Mouse (Mus musculus) embryonic facial prominence, embryonic 15.5 days (tissue): Measurements from ENCODE around the gene Rpl23a. TPM values are rescaled to one million over a fixed set of nuclear protein-coding genes. Genes with fewer than 3 reads are reported as not detected.

Source experiments
- ATAC-seq: fragments of 200-750 bp; cut with Nextera tagmentation; 2 replicates; pipeline ENCODE4 v1.8.0; 2017; ENCODE audit warnings: low read depth, moderate TSS enrichment; ENCODE audit not compliant: insufficient number of reproducible peaks, low FRiP score, low TSS enrichment
- H3K27ac ChIP-seq: fragments of 300-500 bp; sonication (generic); replicated peaks from 2 replicates; pipeline ENCODE4 v1.5.1; 2015; ENCODE audit warnings: mild to moderate bottlenecking, inconsistent platforms
- H3K27me3 ChIP-seq: fragments of 300-500 bp; sonication (generic); 2 replicates; pipeline ENCODE4 v1.6.1; 2015; ENCODE audit warnings: inconsistent platforms
- H3K36me3 ChIP-seq: fragments of 300-500 bp; sonication (generic); 2 replicates; pipeline ENCODE4 v1.6.1; 2015; ENCODE audit warnings: mild to moderate bottlenecking, inconsistent platforms
- H3K4me1 ChIP-seq: fragments of 300-500 bp; sonication (generic); 2 replicates; pipeline ENCODE4 v1.6.1; 2015; ENCODE audit warnings: inconsistent platforms
- H3K4me2 ChIP-seq: fragments of 300-500 bp; sonication (generic); replicated peaks from 2 replicates; pipeline ENCODE4 v1.6.1; 2015; ENCODE audit warnings: mild to moderate bottlenecking, inconsistent platforms
- H3K4me3 ChIP-seq: fragments of 300-500 bp; sonication (generic); replicated peaks from 2 replicates; pipeline ENCODE4 v1.5.1; 2015; ENCODE audit warnings: mild to moderate bottlenecking, inconsistent platforms
- H3K9ac ChIP-seq: fragments of 300-500 bp; sonication (generic); 2 replicates; pipeline ENCODE4 v1.6.1; 2015; ENCODE audit warnings: inconsistent platforms
- H3K9me3 ChIP-seq: fragments of 300-500 bp; sonication (generic); replicated peaks from 2 replicates; pipeline ENCODE4 v1.6.1; 2016; ENCODE audit warnings: inconsistent platforms
- WGBS: fragments of 180-500 bp; shearing (Covaris S2); methylation state at CpG from one replicate; pipeline ENCODE4 v1.1.7; 2015; 5-methylcytosine and 5-hydroxymethylcytosine counted together
- polyA plus RNA-seq: library from polyadenylated mRNA; unstranded; fragments of >200 nt; fragmentation: Nextera tagmentation; extraction: Ambion mirVana; gene quantifications from 2 replicates; pipeline ENCODE4 v1.2.1, GENCODE M21; 2015

Rpl23a gene
- polyA plus RNA-seq, 1 experiment from 2014 or later: 1,410 TPM

DNA sequence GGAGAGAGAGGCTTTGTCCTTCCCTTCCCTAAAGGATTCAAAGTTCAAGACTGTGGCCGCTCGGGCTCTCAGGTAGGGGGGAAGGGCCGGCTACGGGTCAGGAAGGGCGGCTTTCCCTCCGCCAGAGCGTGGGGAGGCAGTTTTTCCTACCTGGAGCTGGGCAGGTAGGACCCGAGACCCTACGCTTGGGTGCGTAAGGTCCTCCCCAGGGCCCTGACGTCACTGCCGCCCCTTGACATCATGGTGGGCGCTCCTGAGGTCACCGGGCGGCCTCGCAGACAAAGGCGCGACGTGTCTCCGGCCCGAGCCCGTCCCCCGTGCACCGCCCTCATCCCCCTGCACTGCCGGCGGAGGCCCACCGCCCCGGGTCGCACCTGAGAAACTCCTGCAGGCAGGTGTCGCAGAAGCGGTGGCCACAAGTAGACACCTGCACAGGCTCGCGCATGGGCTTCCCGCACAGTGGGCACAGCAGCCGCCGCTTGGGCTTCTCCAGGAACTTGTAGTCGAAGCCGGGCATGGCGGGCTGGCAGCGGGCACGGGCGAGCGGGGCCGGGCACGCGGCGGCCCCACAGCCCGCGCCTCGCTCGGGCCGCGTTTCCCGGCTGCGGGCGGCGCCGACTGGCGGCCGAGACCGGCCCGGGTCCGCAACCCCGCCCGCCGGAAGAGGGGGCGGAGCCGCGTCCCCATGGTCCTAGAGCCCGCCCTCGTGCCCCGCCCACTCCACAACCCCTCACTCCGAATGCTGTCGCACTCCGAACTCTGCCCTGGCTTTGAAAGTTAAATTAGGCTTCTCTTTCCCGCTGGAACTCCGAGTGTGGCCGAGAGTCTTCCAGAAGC lies 18.2 kb downstream of the Rpl23a start, which contains the start of gene Traf4:
Gene Traf4, minus strand, starts transcription at position 666 of the 837 bp plus-strand sequence.
- H3K9me3 ChIP-seq: no peaks in the 10 kb centered on the region
- peak within 1 kb of the TSS; percentile 94 for H3K4me3 ChIP-seq
- peaks cover 54% of the 10 kb centered on the region for H3K4me1 ChIP-seq
- peaks cover 23% of the 10 kb centered on the region for H3K36me3 ChIP-seq
- WGBS: under 1% methylated on average over 77 of the region's 78 CpGs
- H3K4me2 ChIP-seq: peak within 1 kb of the TSS; percentile 89
- H3K27ac ChIP-seq: peak within 1 kb of the TSS; percentile 96
- peak; percentile 84 for ATAC-seq
- peak within 1 kb of the TSS; percentile 99 for H3K9ac ChIP-seq
- H3K27me3 ChIP-seq: no peaks in the 10 kb centered on the region

DNA sequence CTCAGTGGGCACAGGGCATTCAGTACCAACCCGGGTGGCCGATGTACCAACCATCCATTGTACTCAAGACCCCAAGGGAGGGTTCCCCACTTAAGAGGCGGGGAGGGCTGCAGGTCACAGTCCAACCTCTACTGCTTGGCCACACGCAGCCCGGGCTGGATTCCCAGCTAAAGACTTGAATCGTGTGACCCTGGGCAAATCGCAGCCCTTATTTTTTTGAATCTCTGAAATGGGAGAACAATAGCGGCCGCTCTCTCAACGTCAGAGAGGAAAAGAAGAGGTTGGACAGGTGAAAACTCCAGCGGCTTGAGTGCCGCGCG lies 18.8 kb downstream of the Rpl23a start:
- Histone ChIP-seq H3K4me3 (peak overlapping the region; percentile 94), H3K27me3 (no peaks in the 10 kb centered on the region), H3K36me3 (peaks cover 29% of the 10 kb centered on the region), H3K4me1 (peaks cover 59% of the 10 kb centered on the region), H3K4me2 (peak overlapping the region; percentile 89), H3K27ac (peak overlapping the region; percentile 96), H3K9ac (peak overlapping the region; percentile 99), H3K9me3 (no peaks in the 10 kb centered on the region)
- WGBS: 0% methylated on average over 14 of the region's 14 CpGs
- ATAC-seq: no peak

DNA sequence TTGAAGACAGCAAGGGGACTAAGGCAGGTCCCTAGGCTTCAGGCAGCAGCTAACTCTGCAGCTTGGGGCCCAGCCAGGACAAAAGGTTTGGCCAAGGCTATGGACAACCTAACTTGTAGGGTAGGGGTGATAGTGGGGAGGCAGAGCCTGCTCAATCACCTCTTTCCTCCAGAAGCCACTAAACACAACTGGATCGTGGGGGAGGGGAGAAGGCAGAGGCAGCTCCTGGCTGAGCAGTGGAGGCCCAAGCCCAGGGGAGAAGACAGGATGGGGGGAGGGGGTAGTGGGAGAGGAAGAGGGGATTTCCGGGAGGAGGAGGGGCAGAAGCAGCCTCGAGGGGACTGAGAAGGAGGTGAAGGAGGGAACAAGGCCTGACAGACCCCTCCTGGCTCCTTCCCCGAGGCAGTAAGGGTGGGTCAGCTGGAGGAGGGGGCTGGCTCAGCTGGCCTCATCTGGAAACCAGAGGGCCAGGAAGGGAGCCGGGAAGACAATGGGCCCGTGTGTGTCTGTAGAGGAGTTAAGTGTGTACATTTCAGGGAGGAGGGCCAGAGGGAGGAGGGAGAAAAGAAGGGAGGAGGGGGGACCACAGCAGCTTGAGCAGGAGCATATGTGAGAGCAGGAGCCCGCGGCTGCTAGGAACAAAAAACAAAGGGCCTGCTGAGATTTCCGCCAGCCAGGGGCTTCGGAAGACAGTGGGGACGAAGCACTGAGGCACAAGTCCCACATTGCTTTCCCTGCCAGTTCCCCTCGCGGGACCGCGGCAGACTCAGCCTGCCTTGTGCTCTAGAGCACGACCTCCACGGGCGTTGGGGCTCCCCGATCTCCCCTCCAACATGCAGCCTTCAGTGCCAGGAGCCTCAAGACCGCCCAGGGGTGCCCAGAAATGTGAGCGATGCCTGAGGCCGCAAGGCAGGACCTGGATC lies 19.4 kb downstream of the Rpl23a start:
- H3K36me3 ChIP-seq: peaks cover 35% of the 10 kb centered on the region
- H3K4me2 ChIP-seq: peak overlapping the region; percentile 89
- H3K27ac ChIP-seq: peak overlapping the region; percentile 96
- peak; percentile 64 for ATAC-seq
- WGBS: under 1% methylated on average over 22 of the region's 22 CpGs
- no peaks in the 10 kb centered on the region for H3K9me3 ChIP-seq
- peak overlapping the region; percentile 99 for H3K9ac ChIP-seq
- H3K27me3 ChIP-seq: no peaks in the 10 kb centered on the region
- H3K4me3 ChIP-seq: peak overlapping the region; percentile 94
- H3K4me1 ChIP-seq: peaks cover 60% of the 10 kb centered on the region

DNA sequence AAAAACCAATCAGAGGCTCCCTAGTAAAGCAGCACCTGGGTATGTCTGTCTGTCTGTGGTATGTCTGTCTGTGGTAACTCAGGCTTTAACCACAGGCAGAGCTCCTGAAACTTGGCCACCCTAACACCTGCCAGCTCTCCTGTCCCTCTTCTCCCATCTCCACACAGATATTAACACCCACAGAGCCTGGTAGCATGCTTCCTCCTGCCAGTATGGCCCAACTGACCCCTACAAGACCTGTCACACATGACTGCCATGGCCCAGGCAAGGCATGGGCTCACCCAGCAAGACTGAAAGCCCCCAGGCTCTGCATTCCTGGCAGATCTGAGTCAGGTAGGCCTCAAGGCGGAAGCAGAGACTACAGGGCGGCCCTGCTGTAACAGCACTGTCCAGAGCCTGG lies 20.3 kb downstream of the Rpl23a start:
- ATAC-seq: no peak
- Histone ChIP-seq H3K4me3 (peak overlapping the region; percentile 94), H3K27me3 (no peaks in the 10 kb centered on the region), H3K9me3 (no peaks in the 10 kb centered on the region), H3K4me1 (peaks cover 58% of the 10 kb centered on the region), H3K36me3 (peaks cover 44% of the 10 kb centered on the region), H3K27ac (peak overlapping the region; percentile 96), H3K4me2 (peak overlapping the region; percentile 89), H3K9ac (peak overlapping the region; percentile 99)
- 46% methylated on average over 2 of the region's 2 CpGs for WGBS

DNA sequence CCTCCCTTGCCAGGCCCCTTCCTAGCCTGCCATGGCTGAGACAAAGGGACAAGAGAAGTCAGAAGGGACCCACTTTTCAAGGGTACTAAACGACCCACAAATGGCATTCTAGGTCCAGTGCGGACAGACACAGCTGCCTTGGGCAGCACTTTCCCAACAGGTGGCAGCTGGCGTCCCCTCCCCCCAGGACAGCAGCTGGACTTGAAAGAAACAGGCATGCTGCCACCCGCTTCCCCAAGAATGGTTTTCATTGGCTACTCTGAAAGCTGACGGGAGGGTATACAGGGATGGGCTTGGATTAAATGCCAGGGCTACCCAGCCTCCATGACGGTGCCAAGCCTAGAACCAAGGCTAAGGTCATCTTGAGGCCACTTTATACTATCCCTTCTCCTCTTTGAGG lies 20.9 kb downstream of the Rpl23a start:
- Histone ChIP-seq H3K9me3 (no peaks in the 10 kb centered on the region), H3K4me3 (peak overlapping the region; percentile 94), H3K27me3 (no peaks in the 10 kb centered on the region), H3K36me3 (peaks cover 48% of the 10 kb centered on the region), H3K4me1 (peaks cover 59% of the 10 kb centered on the region), H3K27ac (peak overlapping the region; percentile 96), H3K9ac (peak overlapping the region; percentile 5; the same call in 1 of the 2 replicates), H3K4me2 (peak overlapping the region; percentile 89)
- WGBS: 38% methylated on average over 6 of the region's 6 CpGs
- no peak for ATAC-seq

DNA sequence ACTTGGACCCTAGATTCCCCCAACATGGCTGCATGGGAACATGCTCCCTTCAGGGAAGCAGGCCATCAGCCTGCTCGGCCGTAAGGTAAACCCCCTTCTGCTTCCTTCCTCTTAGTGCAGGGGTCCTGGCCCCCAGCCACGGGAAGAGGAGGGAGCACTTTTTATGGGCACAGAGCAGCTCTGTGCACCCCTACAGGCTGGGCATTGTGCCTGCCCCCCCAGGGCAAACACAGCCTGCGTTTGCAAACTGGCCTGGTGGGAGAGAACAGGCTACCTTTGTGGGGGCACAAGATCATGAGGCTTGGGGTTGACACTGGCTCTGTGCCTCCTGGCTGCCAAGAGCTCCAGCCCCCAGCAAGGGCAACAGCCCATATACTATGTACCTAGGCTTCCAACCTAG lies 21.4 kb downstream of the Rpl23a start:
- WGBS: 31% methylated on average over 4 of the region's 4 CpGs
- ATAC-seq: no peak

DNA sequence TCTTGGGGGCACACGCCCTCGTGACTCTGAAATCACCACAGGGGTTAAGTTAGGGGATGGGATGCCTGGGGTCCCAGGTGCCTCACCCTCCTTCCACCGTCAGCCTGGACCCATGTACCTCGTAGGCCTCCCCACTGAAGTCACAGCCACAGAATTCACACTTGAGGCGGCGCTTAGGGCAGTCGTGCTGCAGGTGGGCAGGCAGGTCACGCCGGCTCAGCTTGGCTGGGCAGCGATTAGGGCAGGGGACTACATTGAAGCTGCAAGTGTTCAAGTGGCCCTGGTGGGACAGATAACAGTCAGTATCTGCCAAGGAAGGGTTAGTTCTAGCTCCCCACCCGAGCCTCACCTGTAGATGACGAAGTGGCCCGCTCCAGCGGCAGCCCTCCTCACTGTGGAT lies 22.2 kb downstream of the Rpl23a start:
- no peaks in the 10 kb centered on the region for H3K9me3 ChIP-seq
- H3K4me3 ChIP-seq: no peak overlapping the region
- H3K27me3 ChIP-seq: no peaks in the 10 kb centered on the region
- ATAC-seq: no peak
- peaks cover 55% of the 10 kb centered on the region for H3K36me3 ChIP-seq
- no peak overlapping the region; the same call in 1 of the 2 replicates for H3K27ac ChIP-seq
- no peak overlapping the region for H3K9ac ChIP-seq
- no peak overlapping the region for H3K4me2 ChIP-seq
- peaks cover 56% of the 10 kb centered on the region for H3K4me1 ChIP-seq
- WGBS: 88% methylated on average over 14 of the region's 14 CpGs

More for the DNA sequence above, 21.4 kb downstream of the Rpl23a start:
- peak overlapping the region; percentile 94; the same call in 1 of the 2 replicates for H3K4me3 ChIP-seq
- H3K9ac ChIP-seq: no peak overlapping the region
- no peaks in the 10 kb centered on the region for H3K27me3 ChIP-seq
- H3K27ac ChIP-seq: peak overlapping the region; percentile 96
- H3K4me2 ChIP-seq: peak overlapping the region; percentile 89
- H3K9me3 ChIP-seq: no peaks in the 10 kb centered on the region
- peaks cover 62% of the 10 kb centered on the region for H3K4me1 ChIP-seq
- peaks cover 51% of the 10 kb centered on the region for H3K36me3 ChIP-seq

DNA sequence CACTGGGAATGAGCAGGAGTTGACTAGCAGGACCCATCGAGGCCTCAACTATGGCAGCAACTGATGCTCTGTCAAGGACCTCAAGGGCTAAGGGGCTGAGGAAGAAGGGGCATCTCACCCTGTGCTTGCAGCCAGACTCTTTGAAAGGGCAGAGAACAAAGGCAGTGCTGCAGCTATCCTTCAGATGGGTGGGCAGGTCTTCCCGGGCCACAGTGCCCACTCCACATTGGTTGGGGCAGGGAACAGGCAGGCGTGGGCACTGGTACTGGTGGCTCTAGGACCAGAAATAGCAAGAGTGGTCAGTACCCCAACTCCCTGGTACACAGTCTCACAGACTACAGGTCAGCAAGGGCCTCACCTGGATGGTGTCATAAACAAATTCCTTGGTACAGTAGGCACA lies 22.7 kb downstream of the Rpl23a start:
- WGBS: 88% methylated on average over 3 of the region's 3 CpGs

DNA sequence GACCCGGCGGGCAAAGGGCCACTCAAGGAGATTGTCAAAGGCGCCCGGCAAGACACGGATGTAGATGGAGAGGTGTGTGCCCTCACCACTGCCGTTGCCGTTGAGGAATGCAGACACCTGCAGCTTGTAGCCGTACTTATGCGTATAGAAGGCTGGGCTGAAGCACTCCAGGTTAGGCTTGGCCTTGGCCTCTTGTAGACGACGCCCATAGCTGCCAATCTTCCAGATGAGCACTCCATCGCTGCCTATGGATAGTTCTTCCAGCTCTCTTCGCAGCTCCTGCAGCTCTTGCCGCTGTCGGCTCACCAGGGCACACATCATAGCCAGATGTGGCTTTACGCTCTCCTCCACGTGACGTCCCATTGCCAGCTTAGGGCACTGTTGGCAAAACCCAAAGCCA lies 23.2 kb downstream of the Rpl23a start:
- Histone ChIP-seq H3K9ac (no peak overlapping the region), H3K9me3 (no peaks in the 10 kb centered on the region), H3K27me3 (no peaks in the 10 kb centered on the region), H3K36me3 (peaks cover 55% of the 10 kb centered on the region), H3K27ac (peak overlapping the region; percentile 11; the same call in 1 of the 2 replicates), H3K4me2 (no peak overlapping the region), H3K4me1 (peaks cover 50% of the 10 kb centered on the region), H3K4me3 (no peak overlapping the region)
- ATAC-seq: no peak
- 78% methylated on average over 18 of the region's 18 CpGs for WGBS

More for the DNA sequence above, 22.7 kb downstream of the Rpl23a start:
- H3K36me3 ChIP-seq: peaks cover 55% of the 10 kb centered on the region
- no peaks in the 10 kb centered on the region for H3K27me3 ChIP-seq
- H3K27ac ChIP-seq: peak overlapping the region; percentile 11; the same call in 1 of the 2 replicates
- H3K4me2 ChIP-seq: no peak overlapping the region
- peaks cover 51% of the 10 kb centered on the region for H3K4me1 ChIP-seq
- H3K4me3 ChIP-seq: no peak overlapping the region
- ATAC-seq: no peak
- no peak overlapping the region for H3K9ac ChIP-seq
- H3K9me3 ChIP-seq: no peaks in the 10 kb centered on the region

DNA sequence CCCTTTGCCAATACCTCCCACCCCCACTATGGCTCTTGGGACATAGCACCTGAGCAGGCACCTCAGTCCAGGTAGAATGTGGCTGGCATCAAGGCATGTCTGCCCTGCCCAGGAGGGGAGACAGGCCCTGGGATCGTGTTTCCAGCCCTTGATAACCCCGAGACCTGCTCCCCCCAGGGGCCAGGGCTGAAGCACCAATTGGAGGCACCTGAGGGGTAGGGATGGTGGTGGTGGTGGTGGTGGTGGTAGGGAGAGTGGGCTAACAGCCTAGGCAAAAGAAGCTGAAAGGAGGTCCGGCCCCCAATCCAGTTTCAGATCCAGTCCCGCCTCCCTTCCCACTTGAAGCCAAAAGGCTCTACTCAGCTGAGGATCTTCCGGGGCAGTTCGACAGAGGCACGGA lies 23.8 kb downstream of the Rpl23a start:
- no peak for ATAC-seq
- Histone ChIP-seq H3K36me3 (peaks cover 59% of the 10 kb centered on the region), H3K4me2 (no peak overlapping the region), H3K9ac (no peak overlapping the region), H3K9me3 (no peaks in the 10 kb centered on the region), H3K27me3 (no peaks in the 10 kb centered on the region), H3K4me3 (no peak overlapping the region), H3K27ac (0 out of 2 replicates have a peak overlapping the region, but pooled peaks have one; percentile 11), H3K4me1 (peaks cover 50% of the 10 kb centered on the region)
- 70% methylated on average over 7 of the region's 7 CpGs for WGBS

DNA sequence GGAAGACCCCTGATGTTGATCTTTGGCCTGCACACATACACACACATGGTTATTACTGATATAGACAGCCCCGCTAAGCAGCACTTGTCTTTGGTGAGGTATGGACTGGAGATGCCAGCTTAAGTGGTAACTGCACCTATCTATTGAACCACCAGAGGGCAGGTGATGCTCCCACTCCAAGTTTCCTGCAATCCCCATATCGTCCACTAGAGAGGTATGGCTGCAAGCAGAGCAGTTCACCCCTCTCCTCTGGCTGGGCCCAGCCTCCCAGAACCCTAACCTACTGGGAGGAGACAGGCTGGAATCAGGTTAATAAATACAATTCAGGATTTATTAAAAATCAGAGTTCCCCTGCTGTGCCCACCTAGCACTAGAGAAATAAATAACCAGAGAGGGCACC lies 24.3 kb downstream of the Rpl23a start:
- H3K9me3 ChIP-seq: no peaks in the 10 kb centered on the region
- H3K27ac ChIP-seq: no peak overlapping the region
- WGBS: 28% methylated on average over 2 of the region's 2 CpGs
- peaks cover 52% of the 10 kb centered on the region for H3K4me1 ChIP-seq
- no peak overlapping the region for H3K4me3 ChIP-seq
- no peaks in the 10 kb centered on the region for H3K27me3 ChIP-seq
- H3K9ac ChIP-seq: no peak overlapping the region
- peaks cover 64% of the 10 kb centered on the region for H3K36me3 ChIP-seq
- no peak for ATAC-seq
- no peak overlapping the region for H3K4me2 ChIP-seq
